Mouse (Mus musculus): ENCODE measurements around the gene Lmtk3. TPM values are rescaled to one million over a fixed set of nuclear protein-coding genes. Genes with fewer than 3 reads are reported as not detected.

Gene Lmtk3
- polyA plus RNA-seq, 1 experiment from 2014 or later: not detected

DNA sequence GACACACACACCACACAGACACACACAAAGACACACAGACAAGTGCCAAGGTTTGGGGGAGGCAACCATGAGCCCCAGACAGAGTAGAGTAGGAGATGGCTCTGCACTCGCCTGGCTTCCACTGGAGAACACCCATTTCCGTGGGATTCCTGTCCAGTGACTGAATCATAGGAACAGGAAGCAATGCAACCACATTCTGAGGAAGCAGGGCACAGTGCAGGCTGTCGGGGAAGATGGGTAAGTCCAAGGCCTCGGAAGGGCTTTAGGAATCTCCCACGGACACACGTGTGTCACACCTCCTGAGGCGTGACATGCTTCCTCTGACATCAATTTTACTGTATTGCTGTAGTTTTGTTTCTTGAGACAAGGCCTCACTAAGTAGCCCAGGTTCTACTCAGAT lies 35.4 kb upstream of the Lmtk3 start:
- 35% methylated on average over 7 of the region's 7 CpGs for WGBS (ENCODE audit: insufficient replicate concordance)
- Histone ChIP-seq H3K36me3 (ENCODE audit: control insufficient read depth, insufficient read depth) (no peaks in the 10 kb centered on the region), H3K27me3 (ENCODE audit: control insufficient read depth, insufficient read depth, low read depth, low read length) (no peaks in the 10 kb centered on the region), H3K4me3 (ENCODE audit: low read depth, low read length) (no peak overlapping the region), H3K27ac (ENCODE audit: low read length) (no peak overlapping the region), H3K4me1 (ENCODE audit: control insufficient read depth, low read depth, low read length) (no peaks in the 10 kb centered on the region), H3K4me2 (ENCODE audit: low read depth, low read length) (no peak overlapping the region), H3K9me3 (replicated peaks; ENCODE audit: control insufficient read depth, low read length) (no peaks in the 10 kb centered on the region), H3K9ac (ENCODE audit: low read depth, low read length) (no peak overlapping the region)
- ATAC-seq (ENCODE audit: low read depth): no peak

GRCm38 (mm10) chr7:45749401-45749800 lies 34.1 kb upstream of the Lmtk3 start:
- Histone ChIP-seq H3K4me3 (ENCODE audit: low read depth, low read length) (no peak overlapping the region), H3K9me3 (replicated peaks; ENCODE audit: control insufficient read depth, low read length) (no peaks in the 10 kb centered on the region), H3K27me3 (ENCODE audit: control insufficient read depth, insufficient read depth, low read depth, low read length) (no peaks in the 10 kb centered on the region), H3K27ac (ENCODE audit: low read length) (no peak overlapping the region), H3K4me1 (ENCODE audit: control insufficient read depth, low read depth, low read length) (no peaks in the 10 kb centered on the region), H3K36me3 (ENCODE audit: control insufficient read depth, insufficient read depth) (no peaks in the 10 kb centered on the region), H3K9ac (ENCODE audit: low read depth, low read length) (no peak overlapping the region), H3K4me2 (ENCODE audit: low read depth, low read length) (no peak overlapping the region)
- WGBS (ENCODE audit: insufficient replicate concordance): 40% methylated on average over 10 of the region's 10 CpGs
- ATAC-seq (ENCODE audit: low read depth): no peak

- Histone ChIP-seq H3K27ac (ENCODE audit: low read length) (no peak overlapping the region), H3K4me2 (ENCODE audit: low read depth, low read length) (no peak overlapping the region), H3K4me3 (ENCODE audit: low read depth, low read length) (no peak overlapping the region), H3K9ac (ENCODE audit: low read depth, low read length) (no peak overlapping the region), H3K36me3 (ENCODE audit: control insufficient read depth, insufficient read depth) (no peaks in the 10 kb centered on the region), H3K4me1 (ENCODE audit: control insufficient read depth, low read depth, low read length) (no peaks in the 10 kb centered on the region), H3K27me3 (ENCODE audit: control insufficient read depth, insufficient read depth, low read depth, low read length) (no peaks in the 10 kb centered on the region), H3K9me3 (replicated peaks; ENCODE audit: control insufficient read depth, low read length) (no peaks in the 10 kb centered on the region)
- no peak for ATAC-seq (ENCODE audit: low read depth)
- 52% methylated on average over 9 of the region's 9 CpGs for WGBS (ENCODE audit: insufficient replicate concordance)
Measured at GRCm38 (mm10) chr7:45750162-45750561, 33.4 kb upstream of the Lmtk3 start.

GRCm38 (mm10) chr7:45755703-45756102 lies 27.8 kb upstream of the Lmtk3 start:
- H3K36me3 ChIP-seq (ENCODE audit: control insufficient read depth, insufficient read depth): no peaks in the 10 kb centered on the region
- 52% methylated on average over 6 of the region's 6 CpGs for WGBS (ENCODE audit: insufficient replicate concordance)
- ATAC-seq (ENCODE audit: low read depth): no peak
- H3K4me3 ChIP-seq (ENCODE audit: low read depth, low read length): no peak overlapping the region
- H3K4me2 ChIP-seq (ENCODE audit: low read depth, low read length): no peak overlapping the region
- peaks cover 14% of the 10 kb centered on the region for H3K27me3 ChIP-seq (ENCODE audit: control insufficient read depth, insufficient read depth, low read depth, low read length)
- no peak overlapping the region for H3K27ac ChIP-seq (ENCODE audit: low read length)
- H3K9me3 ChIP-seq (replicated peaks; ENCODE audit: control insufficient read depth, low read length): no peaks in the 10 kb centered on the region
- no peaks in the 10 kb centered on the region for H3K4me1 ChIP-seq (ENCODE audit: control insufficient read depth, low read depth, low read length)
- no peak overlapping the region for H3K9ac ChIP-seq (ENCODE audit: low read depth, low read length)

- Histone ChIP-seq H3K9me3 (replicated peaks; ENCODE audit: control insufficient read depth, low read length) (no peaks in the 10 kb centered on the region), H3K4me1 (ENCODE audit: control insufficient read depth, low read depth, low read length) (no peaks in the 10 kb centered on the region), H3K9ac (ENCODE audit: low read depth, low read length) (no peak overlapping the region), H3K27ac (ENCODE audit: low read length) (no peak overlapping the region), H3K4me3 (ENCODE audit: low read depth, low read length) (peak overlapping the region; percentile 26; the same call in 1 of the 2 replicates), H3K27me3 (ENCODE audit: control insufficient read depth, insufficient read depth, low read depth, low read length) (peaks cover 14% of the 10 kb centered on the region), H3K4me2 (ENCODE audit: low read depth, low read length) (no peak overlapping the region; the same call in 1 of the 2 replicates), H3K36me3 (ENCODE audit: control insufficient read depth, insufficient read depth) (no peaks in the 10 kb centered on the region)
- WGBS (ENCODE audit: insufficient replicate concordance): 7% methylated on average over 24 of the region's 27 CpGs
- ATAC-seq (ENCODE audit: low read depth): no peak
Measured at GRCm38 (mm10) chr7:45759400-45759799, 24.1 kb upstream of the Lmtk3 start.

DNA sequence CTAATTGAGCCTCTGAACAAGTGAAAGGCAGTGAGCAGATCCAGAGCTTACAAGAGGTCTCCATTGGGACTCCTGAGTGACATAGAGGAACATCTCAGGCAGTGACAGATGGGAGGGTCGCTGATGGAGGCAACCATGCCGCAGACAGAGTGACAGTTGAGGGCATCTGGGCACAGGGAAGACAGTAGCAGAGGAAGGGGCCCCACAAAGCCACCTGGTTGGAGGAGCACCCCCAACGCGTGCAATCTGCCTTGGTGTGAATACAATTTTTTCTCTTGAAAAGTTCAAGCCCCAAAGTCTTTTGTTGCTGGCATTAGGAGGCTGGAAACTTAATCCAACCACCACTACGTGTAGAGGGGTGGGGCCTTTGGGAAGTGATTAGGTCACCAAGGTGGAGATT lies 23.4 kb upstream of the Lmtk3 start:
- Histone ChIP-seq H3K4me1 (ENCODE audit: control insufficient read depth, low read depth, low read length) (no peaks in the 10 kb centered on the region), H3K4me3 (ENCODE audit: low read depth, low read length) (no peak overlapping the region), H3K4me2 (ENCODE audit: low read depth, low read length) (no peak overlapping the region), H3K9me3 (replicated peaks; ENCODE audit: control insufficient read depth, low read length) (no peaks in the 10 kb centered on the region), H3K36me3 (ENCODE audit: control insufficient read depth, insufficient read depth) (no peaks in the 10 kb centered on the region), H3K27ac (ENCODE audit: low read length) (no peak overlapping the region), H3K9ac (ENCODE audit: low read depth, low read length) (no peak overlapping the region), H3K27me3 (ENCODE audit: control insufficient read depth, insufficient read depth, low read depth, low read length) (peaks cover 14% of the 10 kb centered on the region)
- no peak for ATAC-seq (ENCODE audit: low read depth)
- 44% methylated on average over 5 of the region's 5 CpGs for WGBS (ENCODE audit: insufficient replicate concordance)

GRCm38 (mm10) chr7:45765995-45766394 lies 17.5 kb upstream of the Lmtk3 start:
- H3K27ac ChIP-seq (ENCODE audit: low read length): no peak overlapping the region
- no peaks in the 10 kb centered on the region; the same call in 1 of the 2 replicates for H3K4me1 ChIP-seq (ENCODE audit: control insufficient read depth, low read depth, low read length)
- no peak for ATAC-seq (ENCODE audit: low read depth)
- H3K9me3 ChIP-seq (replicated peaks; ENCODE audit: control insufficient read depth, low read length): no peaks in the 10 kb centered on the region
- no peaks in the 10 kb centered on the region for H3K27me3 ChIP-seq (ENCODE audit: control insufficient read depth, insufficient read depth, low read depth, low read length)
- H3K9ac ChIP-seq (ENCODE audit: low read depth, low read length): no peak overlapping the region
- H3K4me2 ChIP-seq (ENCODE audit: low read depth, low read length): no peak overlapping the region
- no peak overlapping the region for H3K4me3 ChIP-seq (ENCODE audit: low read depth, low read length)
- WGBS (ENCODE audit: insufficient replicate concordance): 48% methylated on average over 8 of the region's 8 CpGs
- no peaks in the 10 kb centered on the region for H3K36me3 ChIP-seq (ENCODE audit: control insufficient read depth, insufficient read depth)

GRCm38 (mm10) chr7:45766764-45767163 lies 16.8 kb upstream of the Lmtk3 start:
- 58% methylated on average over 8 of the region's 8 CpGs for WGBS (ENCODE audit: insufficient replicate concordance)
- H3K9ac ChIP-seq (ENCODE audit: low read depth, low read length): no peak overlapping the region

GRCm38 (mm10) chr7:45767500-45767899 lies 16.0 kb upstream of the Lmtk3 start:
- Histone ChIP-seq H3K27me3 (ENCODE audit: control insufficient read depth, insufficient read depth, low read depth, low read length) (no peaks in the 10 kb centered on the region), H3K4me3 (ENCODE audit: low read depth, low read length) (no peak overlapping the region), H3K4me1 (ENCODE audit: control insufficient read depth, low read depth, low read length) (no peaks in the 10 kb centered on the region; the same call in 1 of the 2 replicates), H3K9me3 (replicated peaks; ENCODE audit: control insufficient read depth, low read length) (no peaks in the 10 kb centered on the region), H3K4me2 (ENCODE audit: low read depth, low read length) (no peak overlapping the region), H3K36me3 (ENCODE audit: control insufficient read depth, insufficient read depth) (no peaks in the 10 kb centered on the region), H3K9ac (ENCODE audit: low read depth, low read length) (no peak overlapping the region), H3K27ac (ENCODE audit: low read length) (no peak overlapping the region)
- 76% methylated on average over 6 of the region's 6 CpGs for WGBS (ENCODE audit: insufficient replicate concordance)
- no peak for ATAC-seq (ENCODE audit: low read depth)

More at GRCm38 (mm10) chr7:45766764-45767163, 16.8 kb upstream of the Lmtk3 start:
- ATAC-seq (ENCODE audit: low read depth): no peak
- H3K4me3 ChIP-seq (ENCODE audit: low read depth, low read length): no peak overlapping the region
- no peak overlapping the region for H3K4me2 ChIP-seq (ENCODE audit: low read depth, low read length)
- no peaks in the 10 kb centered on the region; the same call in 1 of the 2 replicates for H3K4me1 ChIP-seq (ENCODE audit: control insufficient read depth, low read depth, low read length)
- H3K36me3 ChIP-seq (ENCODE audit: control insufficient read depth, insufficient read depth): no peaks in the 10 kb centered on the region
- H3K27me3 ChIP-seq (ENCODE audit: control insufficient read depth, insufficient read depth, low read depth, low read length): no peaks in the 10 kb centered on the region
- no peaks in the 10 kb centered on the region for H3K9me3 ChIP-seq (replicated peaks; ENCODE audit: control insufficient read depth, low read length)
- H3K27ac ChIP-seq (ENCODE audit: low read length): no peak overlapping the region

Data from liver, embryonic 16.5 days (tissue).